Mouse (Mus musculus) layer of hippocampus, postnatal 36 days (tissue): ENCODE results near the gene Cenpt. TPM values are rescaled to one million over a fixed set of nuclear protein-coding genes. Genes with fewer than 3 reads are reported as not detected.

Experiments
- DNase-seq, 2 experiments: peaks; one replicate each; pipeline ENCODE4 v3.0.0; 2022
- total RNA-seq, 2 experiments: library from RNA; stranded (reverse); gene quantifications; 2 replicates each; pipeline ENCODE4 v1.2.3; 2021

The Cenpt gene
- total RNA-seq, 2 experiments from 2014 or later, result 14.2 to 15.2 TPM

GRCm38 (mm10) chr8:105805346-105805745 is 47.7 kb downstream of the Cenpt start:
- no peak for DNase-seq

GRCm38 (mm10) chr8:105804797-105805196 is 48.3 kb downstream of the Cenpt start:
- DNase-seq, result no peak

GRCm38 (mm10) chr8:105801153-105801904 is 51.7 kb downstream of the Cenpt start:
- no peak for DNase-seq

GRCm38 (mm10) chr8:105799091-105799812 is 53.8 kb downstream of the Cenpt start:
- peak; percentile 40 to 45 for DNase-seq

GRCm38 (mm10) chr8:105798408-105798807 is 54.7 kb downstream of the Cenpt start:
- no peak for DNase-seq

- no peak for DNase-seq
Measured at GRCm38 (mm10) chr8:105795785-105796184, 57.3 kb downstream of the Cenpt start.

Other genes with a start within 250 kb of the Cenpt start
- 10 to 100 TPM; 82.8 to 92.6 TPM for gene Ripor1, start 248.0 kb downstream of the Cenpt start, total RNA-seq
- gene Ctcf, start 216.7 kb downstream of the Cenpt start, total RNA-seq, result 10 to 100 TPM; 73.6 to 80.1 TPM
- gene Agrp, start 215.9 kb downstream of the Cenpt start, total RNA-seq, result not detected
- 10 to 100 TPM; 69.3 to 72.7 TPM for gene Carmil2, start 167.0 kb downstream of the Cenpt start, total RNA-seq
- 10 to 100 TPM; 37.1 to 38.7 TPM for gene Acd, start 152.2 kb downstream of the Cenpt start, total RNA-seq
- gene Pard6a, start 152.1 kb downstream of the Cenpt start, total RNA-seq, result 10 to 100 TPM; 29.1 to 36.3 TPM
- not detected for gene 4933405L10Rik, start 145.6 kb downstream of the Cenpt start, total RNA-seq
- 1 to 10 TPM; 9.0 to 9.4 TPM for gene Enkd1, start 145.1 kb downstream of the Cenpt start, total RNA-seq
- 10 to 100 TPM; 21.9 to 22.5 TPM for gene Gfod2, start 94.6 kb downstream of the Cenpt start, total RNA-seq
- 10 to 100 TPM; 24.4 to 27.6 TPM for gene Ranbp10, start 25.9 kb downstream of the Cenpt start, total RNA-seq
- gene Tsnaxip1, start 25.5 kb downstream of the Cenpt start, total RNA-seq, result under 1 TPM in 1 of 2 experiments, not detected in 1; 0.22 TPM
- gene Thap11, start 1.9 kb upstream of the Cenpt start, total RNA-seq, result 10 to 100 TPM; 42.2 to 42.3 TPM
- 10 to 100 TPM; 27.6 to 36.3 TPM for gene Nutf2, start 7.3 kb upstream of the Cenpt start, total RNA-seq
- 10 to 100 TPM; 59.2 to 68.2 TPM for gene Edc4, start 27.6 kb upstream of the Cenpt start, total RNA-seq
- gene Nrn1l, start 40.3 kb upstream of the Cenpt start, total RNA-seq, result 1 to 10 TPM in 1 of 2 experiments, under 1 TPM in 1; 1.00 to 3.0 TPM
- gene Pskh1, start 47.2 kb upstream of the Cenpt start, total RNA-seq, result 1 to 10 TPM; 7.7 to 8.3 TPM
- 1 to 10 TPM; 1.6 TPM for gene Ctrl, start 80.6 kb upstream of the Cenpt start, total RNA-seq
- 10 to 100 TPM; 57.0 to 69.0 TPM for gene Psmb10, start 85.2 kb upstream of the Cenpt start, total RNA-seq
- 10 to 100 TPM; 41.7 to 45.8 TPM for gene Lcat, start 90.1 kb upstream of the Cenpt start, total RNA-seq
- 10 to 100 TPM; 20.5 to 20.7 TPM for gene Slc12a4, start 112.8 kb upstream of the Cenpt start, total RNA-seq
- gene Dpep3, start 126.2 kb upstream of the Cenpt start, total RNA-seq, result not detected
- 10 to 100 TPM; 18.9 to 22.6 TPM for gene Dus2, start 138.1 kb upstream of the Cenpt start, total RNA-seq
- under 1 TPM in 1 of 2 experiments, not detected in 1; 0.32 TPM for gene Dpep2nb, start 152.7 kb upstream of the Cenpt start, total RNA-seq
- 10 to 100 TPM; 11.5 to 14.6 TPM for gene Ddx28, start 158.6 kb upstream of the Cenpt start, total RNA-seq
- gene Nfatc3, start 205.6 kb upstream of the Cenpt start, total RNA-seq, result 10 to 100 TPM; 11.1 to 11.9 TPM